Mouse (Mus musculus): ENCODE data around the gene Edn2. TPM values are rescaled to one million over a fixed set of nuclear protein-coding genes. Genes with fewer than 3 reads are reported as not detected.

Gene Edn2
- 6.8 and 8.0 TPM in 2 replicates for polyA plus RNA-seq (2015; fragmentation: Nextera tagmentation; extraction: Ambion mirVana)

DNA sequence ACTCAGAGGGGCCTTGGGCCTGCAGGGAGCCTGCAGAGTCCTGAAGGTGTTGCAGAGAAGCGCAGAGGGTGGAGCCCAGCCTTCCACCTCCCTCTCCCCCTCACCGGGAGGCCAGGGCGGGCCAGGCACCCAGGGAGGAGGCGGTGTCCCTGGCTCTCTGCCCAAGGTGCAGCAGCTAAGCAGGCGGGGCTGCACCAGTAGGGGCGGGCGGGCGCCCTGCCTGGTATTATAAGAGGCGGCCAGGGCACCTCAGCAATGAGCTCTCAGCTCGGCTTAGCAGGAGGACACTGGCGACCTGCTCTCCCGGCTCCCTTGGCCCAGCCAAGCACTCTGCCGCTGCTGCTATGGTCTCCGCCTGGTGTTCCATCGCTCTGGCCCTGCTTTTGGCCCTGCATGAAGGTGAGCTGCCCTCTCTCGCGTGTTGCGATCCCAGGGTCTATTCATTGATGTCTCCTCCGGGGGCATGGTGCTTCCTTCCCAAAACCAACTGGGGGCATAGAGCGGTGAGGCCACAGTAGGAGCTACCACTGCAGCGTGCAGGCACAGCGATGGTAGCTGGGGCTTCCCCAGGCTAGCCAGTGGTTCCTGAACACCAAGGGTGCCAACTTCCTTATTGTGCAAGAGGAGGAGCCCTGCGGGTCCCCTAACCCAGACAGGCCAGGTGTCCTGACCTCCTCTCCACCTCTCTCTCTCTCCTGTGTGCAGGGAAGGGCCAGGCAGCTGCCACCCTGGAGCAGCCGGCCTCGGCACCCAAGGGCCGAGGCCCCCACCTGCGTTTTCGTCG, at the start of gene Edn2:
Gene Edn2 (plus strand): TSS at position 41 of the 784 bp plus-strand sequence.
- H3K4me3 ChIP-seq, result peak within 1 kb of the TSS; percentile 20

DNA sequence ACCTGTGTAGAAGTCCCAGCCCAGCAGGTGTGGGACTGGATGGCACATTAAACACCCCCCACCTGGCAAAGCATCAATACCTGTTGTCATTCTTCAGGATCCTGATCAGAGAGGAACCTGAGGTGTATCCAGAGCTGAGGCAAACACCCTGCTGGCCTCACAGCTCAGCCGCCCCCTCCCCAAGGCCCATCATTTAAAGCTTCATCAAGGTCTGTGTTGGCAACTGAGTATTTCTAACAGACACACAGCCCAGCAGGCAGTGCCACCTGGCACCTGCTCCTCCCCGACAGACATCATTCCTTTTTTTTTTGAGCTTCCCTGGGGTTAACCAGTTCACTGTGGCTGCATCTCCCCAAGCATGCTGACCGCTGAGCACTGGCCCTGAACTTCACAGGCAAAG, 45.5 kb upstream of the Edn2 start:
- H3K4me1 ChIP-seq, result no peaks in the 10 kb centered on the region
- H3K27ac ChIP-seq, result no peak overlapping the region
- no peak for ATAC-seq (ENCODE audit: insufficient number of reproducible peaks, insufficient read depth, low FRiP score, low TSS enrichment, low read depth)
- WGBS, result 89% methylated on average over 3 of the region's 3 CpGs
- no peak overlapping the region for H3K4me2 ChIP-seq
- no peaks in the 10 kb centered on the region for H3K9me3 ChIP-seq
- H3K4me3 ChIP-seq, result no peak overlapping the region
- no peaks in the 10 kb centered on the region for H3K27me3 ChIP-seq
- no peaks in the 10 kb centered on the region for H3K36me3 ChIP-seq
- H3K9ac ChIP-seq, result no peak overlapping the region

More for the DNA sequence above, at the start of gene Edn2:
- H3K27ac ChIP-seq, result 0 out of 2 replicates have a peak within 1 kb of the TSS, but pooled peaks have one; percentile 34
- peak; percentile 74 for ATAC-seq (ENCODE audit: insufficient number of reproducible peaks, insufficient read depth, low FRiP score, low TSS enrichment, low read depth)
- H3K9me3 ChIP-seq, result no peaks in the 10 kb centered on the region
- H3K4me1 ChIP-seq, result peaks cover 41% of the 10 kb centered on the region
- H3K36me3 ChIP-seq, result no peaks in the 10 kb centered on the region
- peak within 1 kb of the TSS; percentile 48 for H3K4me2 ChIP-seq
- WGBS, result 42% methylated on average over 25 of the region's 29 CpGs
- H3K9ac ChIP-seq, result peak within 1 kb of the TSS; percentile 41
- H3K27me3 ChIP-seq, result no peaks in the 10 kb centered on the region; the same call in 1 of the 2 replicates

DNA sequence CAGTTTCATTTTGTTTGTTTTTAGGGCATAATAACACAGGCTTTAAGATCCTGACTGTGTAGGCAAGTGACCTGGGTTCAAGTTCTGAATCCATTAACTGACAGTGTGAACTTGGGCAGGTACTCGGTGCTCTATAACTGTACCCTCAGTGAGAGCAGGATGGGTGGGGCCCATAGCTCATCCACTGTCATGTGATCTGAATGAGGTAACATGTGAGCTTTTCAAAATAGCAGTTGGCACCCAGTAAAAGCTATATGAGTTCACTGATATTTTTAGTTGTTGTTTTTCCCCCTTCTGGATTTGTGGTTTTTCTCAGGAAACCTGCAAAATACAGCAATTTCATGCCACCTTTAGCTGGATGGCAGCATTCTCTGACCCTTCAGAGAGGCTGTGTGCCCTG, 44.7 kb upstream of the Edn2 start:
- Histone ChIP-seq H3K9me3 (no peaks in the 10 kb centered on the region), H3K36me3 (no peaks in the 10 kb centered on the region), H3K4me3 (no peak overlapping the region), H3K4me1 (no peaks in the 10 kb centered on the region), H3K4me2 (no peak overlapping the region), H3K9ac (no peak overlapping the region), H3K27me3 (no peaks in the 10 kb centered on the region), H3K27ac (no peak overlapping the region)
- ATAC-seq (ENCODE audit: insufficient number of reproducible peaks, insufficient read depth, low FRiP score, low TSS enrichment, low read depth), result no peak
- 75% methylated on average over 1 of the region's 1 CpGs for WGBS

DNA sequence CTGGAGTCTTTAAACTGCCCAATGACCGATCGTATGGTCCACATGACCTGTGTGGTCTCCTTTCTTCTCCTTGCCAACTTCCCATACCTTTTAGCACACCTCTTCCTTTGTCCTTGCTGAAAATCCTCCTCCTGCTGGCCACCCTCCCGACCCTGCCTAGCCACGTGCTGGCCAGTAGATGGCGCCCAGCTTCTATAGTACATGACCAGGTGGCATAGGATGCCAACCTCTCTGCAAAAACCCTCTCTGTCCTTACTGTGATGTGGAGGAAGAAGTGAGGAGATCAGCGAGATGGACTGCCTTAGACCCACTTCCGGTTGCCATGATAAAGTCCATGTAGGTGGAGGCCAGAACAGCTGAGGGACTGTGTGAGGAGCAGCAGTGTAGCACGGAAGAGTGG, 40.7 kb upstream of the Edn2 start:
- no peak overlapping the region for H3K4me2 ChIP-seq
- no peak overlapping the region for H3K27ac ChIP-seq
- no peak overlapping the region for H3K4me3 ChIP-seq
- no peaks in the 10 kb centered on the region for H3K36me3 ChIP-seq
- H3K27me3 ChIP-seq, result no peaks in the 10 kb centered on the region
- WGBS, result 34% methylated on average over 8 of the region's 8 CpGs
- no peaks in the 10 kb centered on the region for H3K4me1 ChIP-seq
- H3K9ac ChIP-seq, result no peak overlapping the region
- ATAC-seq (ENCODE audit: insufficient number of reproducible peaks, insufficient read depth, low FRiP score, low TSS enrichment, low read depth), result no peak
- H3K9me3 ChIP-seq, result no peaks in the 10 kb centered on the region

DNA sequence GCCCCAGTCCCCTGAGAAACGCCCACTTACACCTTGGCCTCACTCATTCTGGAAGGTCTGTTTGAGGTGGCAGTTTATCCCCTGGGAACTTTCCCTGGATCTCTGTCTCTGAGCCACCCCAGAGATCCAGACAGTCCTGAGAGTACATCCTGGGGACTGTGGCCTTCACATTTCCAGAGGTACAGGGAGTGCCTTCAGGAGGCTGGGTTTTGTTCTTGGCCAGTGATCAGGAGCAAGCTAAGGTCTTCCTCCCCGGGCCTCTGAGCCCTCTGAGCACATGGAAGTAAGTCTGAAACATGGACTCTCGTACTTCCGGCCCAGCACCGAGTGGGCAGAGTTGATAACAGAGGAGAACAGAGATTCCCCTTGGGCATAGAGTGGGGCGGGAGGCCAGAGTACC, 36.4 kb upstream of the Edn2 start:
- H3K4me3 ChIP-seq, result no peak overlapping the region
- no peaks in the 10 kb centered on the region for H3K27me3 ChIP-seq
- ATAC-seq (ENCODE audit: insufficient number of reproducible peaks, insufficient read depth, low FRiP score, low TSS enrichment, low read depth), result no peak
- H3K9me3 ChIP-seq, result no peaks in the 10 kb centered on the region
- 82% methylated on average over 6 of the region's 6 CpGs for WGBS
- H3K9ac ChIP-seq, result no peak overlapping the region
- H3K4me2 ChIP-seq, result no peak overlapping the region
- H3K36me3 ChIP-seq, result no peaks in the 10 kb centered on the region
- H3K27ac ChIP-seq, result no peak overlapping the region
- no peaks in the 10 kb centered on the region for H3K4me1 ChIP-seq

DNA sequence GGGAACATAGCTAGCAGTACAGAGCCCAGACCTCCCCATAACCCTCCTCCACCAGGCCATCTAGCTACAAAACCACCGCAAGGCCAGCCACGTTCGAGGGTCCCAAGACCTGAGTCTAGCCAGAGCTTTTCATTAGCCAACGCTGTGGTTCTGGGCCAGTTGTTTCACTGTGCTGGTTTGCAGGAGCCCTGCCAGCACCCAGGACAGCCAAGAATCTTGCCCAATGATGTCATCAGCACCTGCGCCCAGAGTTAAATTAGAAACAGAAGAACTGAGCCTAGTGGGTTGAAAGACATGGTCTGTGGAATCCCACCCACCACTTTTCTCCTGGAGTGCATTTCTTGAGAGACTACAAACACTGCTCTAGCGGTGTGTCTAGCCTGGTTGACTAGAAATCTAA, 35.0 kb upstream of the Edn2 start:
- H3K4me1 ChIP-seq, result no peaks in the 10 kb centered on the region
- no peak overlapping the region for H3K9ac ChIP-seq
- H3K9me3 ChIP-seq, result no peaks in the 10 kb centered on the region
- no peaks in the 10 kb centered on the region for H3K27me3 ChIP-seq
- H3K4me3 ChIP-seq, result no peak overlapping the region
- H3K27ac ChIP-seq, result no peak overlapping the region
- H3K36me3 ChIP-seq, result no peaks in the 10 kb centered on the region
- H3K4me2 ChIP-seq, result no peak overlapping the region
- WGBS, result 84% methylated on average over 6 of the region's 6 CpGs
- no peak for ATAC-seq (ENCODE audit: insufficient number of reproducible peaks, insufficient read depth, low FRiP score, low TSS enrichment, low read depth)

DNA sequence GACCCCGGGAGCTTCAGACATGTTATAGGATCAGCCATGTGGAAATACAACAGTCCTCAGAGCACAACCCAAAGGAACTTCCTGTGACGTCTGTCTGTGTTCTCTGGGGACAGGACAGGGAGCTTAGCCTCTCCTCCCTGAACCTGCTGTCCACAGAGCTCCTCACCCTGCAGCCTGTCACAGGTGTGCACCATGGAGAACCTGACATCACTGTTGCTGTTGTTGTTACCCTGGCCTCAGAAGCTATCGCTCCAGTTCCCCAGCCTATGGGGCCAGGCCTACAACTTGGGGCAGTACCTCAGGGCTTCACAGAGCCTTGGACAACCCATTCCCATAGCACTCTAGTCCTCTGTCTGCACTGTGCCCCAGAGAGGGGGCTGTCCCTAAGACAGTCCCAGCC, 33.7 kb upstream of the Edn2 start:
- no peaks in the 10 kb centered on the region for H3K4me1 ChIP-seq
- no peak overlapping the region for H3K9ac ChIP-seq
- H3K9me3 ChIP-seq, result no peaks in the 10 kb centered on the region
- H3K4me3 ChIP-seq, result no peak overlapping the region
- ATAC-seq (ENCODE audit: insufficient number of reproducible peaks, insufficient read depth, low FRiP score, low TSS enrichment, low read depth), result no peak
- 80% methylated on average over 3 of the region's 3 CpGs for WGBS
- H3K27ac ChIP-seq, result no peak overlapping the region
- H3K36me3 ChIP-seq, result no peaks in the 10 kb centered on the region
- H3K27me3 ChIP-seq, result no peaks in the 10 kb centered on the region
- H3K4me2 ChIP-seq, result no peak overlapping the region

DNA sequence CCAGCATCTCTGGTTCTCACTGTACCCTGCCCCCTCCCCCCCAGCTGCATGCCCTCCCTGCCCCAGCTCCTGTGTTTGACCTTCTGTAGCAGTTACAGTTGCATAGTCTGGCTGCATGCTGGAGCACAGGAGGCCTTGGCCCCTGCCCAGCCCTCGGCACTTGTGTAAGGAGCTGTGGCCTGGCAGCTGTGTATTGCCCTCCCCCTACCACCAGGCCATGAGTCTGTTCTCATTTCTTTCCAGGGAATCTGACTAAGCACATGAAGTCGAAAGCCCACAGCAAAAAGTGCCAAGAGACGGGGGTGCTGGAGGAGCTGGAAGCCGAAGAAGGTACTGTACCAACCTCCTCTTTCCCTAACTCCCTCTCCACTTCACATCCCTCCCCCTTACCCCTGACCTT, 33.0 kb upstream of the Edn2 start:
- no peak for ATAC-seq (ENCODE audit: insufficient number of reproducible peaks, insufficient read depth, low FRiP score, low TSS enrichment, low read depth)
- Histone ChIP-seq H3K36me3 (no peaks in the 10 kb centered on the region), H3K4me3 (no peak overlapping the region), H3K9ac (no peak overlapping the region), H3K4me2 (no peak overlapping the region), H3K9me3 (no peaks in the 10 kb centered on the region), H3K27me3 (no peaks in the 10 kb centered on the region), H3K27ac (no peak overlapping the region), H3K4me1 (no peaks in the 10 kb centered on the region)
- 71% methylated on average over 4 of the region's 4 CpGs for WGBS

DNA sequence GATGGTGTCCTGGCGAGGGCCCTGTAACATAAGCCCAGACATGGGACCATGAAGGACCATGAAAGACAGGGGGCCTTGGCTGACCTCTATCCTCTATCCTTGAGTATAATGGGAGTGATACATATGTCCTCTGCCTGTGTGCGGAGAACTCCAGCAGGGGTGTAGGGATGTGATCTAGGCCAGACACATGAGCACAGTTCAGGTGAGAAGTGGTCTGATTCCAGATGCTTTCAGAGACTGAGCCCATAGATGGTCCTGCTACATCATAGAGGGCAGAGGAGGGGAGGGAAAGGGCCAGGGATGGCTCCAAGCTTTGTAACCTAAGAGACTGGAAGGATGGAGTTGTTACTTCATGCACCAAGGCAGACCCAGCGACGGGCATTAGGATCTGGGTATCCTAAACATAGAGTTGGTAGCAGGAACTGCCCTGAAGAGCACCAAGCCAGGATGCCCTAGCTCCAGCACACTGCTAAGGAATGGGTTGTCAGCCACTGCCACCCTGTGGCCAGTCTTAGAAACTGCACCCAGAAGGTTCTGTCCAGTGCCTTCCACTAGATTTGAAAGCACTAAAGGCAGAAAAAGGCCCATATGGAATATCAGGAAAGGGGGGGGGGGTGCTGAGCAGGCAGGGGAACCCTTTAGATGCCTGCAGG, 31.6 kb upstream of the Edn2 start:
- no peak for ATAC-seq (ENCODE audit: insufficient number of reproducible peaks, insufficient read depth, low FRiP score, low TSS enrichment, low read depth)
- Histone ChIP-seq H3K27ac (no peak overlapping the region), H3K4me1 (no peaks in the 10 kb centered on the region), H3K4me2 (no peak overlapping the region), H3K4me3 (no peak overlapping the region), H3K27me3 (no peaks in the 10 kb centered on the region), H3K9me3 (no peaks in the 10 kb centered on the region), H3K36me3 (no peaks in the 10 kb centered on the region), H3K9ac (no peak overlapping the region)
- 44% methylated on average over 4 of the region's 4 CpGs for WGBS

DNA sequence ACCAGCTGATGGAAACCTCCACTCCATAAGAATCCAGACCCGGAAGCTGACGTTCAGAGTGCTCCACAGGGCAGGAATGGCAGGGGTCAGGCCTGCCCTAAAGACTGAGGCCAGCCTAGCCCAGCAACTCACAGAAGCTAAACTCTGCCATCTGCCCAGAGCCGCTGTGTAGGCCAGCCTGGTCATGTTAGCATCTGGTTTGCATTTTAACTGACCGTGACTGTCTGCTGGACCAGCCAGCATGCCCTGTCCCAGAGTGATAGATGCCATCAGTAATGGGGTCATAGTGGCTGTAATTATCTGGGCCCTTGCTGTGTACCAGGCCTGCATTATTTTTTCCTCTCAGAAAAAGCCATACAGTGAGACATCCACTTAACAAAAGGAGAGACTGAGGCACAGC, 30.1 kb upstream of the Edn2 start:
- Histone ChIP-seq H3K4me1 (no peaks in the 10 kb centered on the region), H3K4me3 (no peak overlapping the region), H3K27ac (no peak overlapping the region), H3K9ac (no peak overlapping the region), H3K9me3 (no peaks in the 10 kb centered on the region), H3K36me3 (no peaks in the 10 kb centered on the region), H3K4me2 (no peak overlapping the region), H3K27me3 (no peaks in the 10 kb centered on the region)
- WGBS, result 27% methylated on average over 4 of the region's 4 CpGs
- no peak for ATAC-seq (ENCODE audit: insufficient number of reproducible peaks, insufficient read depth, low FRiP score, low TSS enrichment, low read depth)

DNA sequence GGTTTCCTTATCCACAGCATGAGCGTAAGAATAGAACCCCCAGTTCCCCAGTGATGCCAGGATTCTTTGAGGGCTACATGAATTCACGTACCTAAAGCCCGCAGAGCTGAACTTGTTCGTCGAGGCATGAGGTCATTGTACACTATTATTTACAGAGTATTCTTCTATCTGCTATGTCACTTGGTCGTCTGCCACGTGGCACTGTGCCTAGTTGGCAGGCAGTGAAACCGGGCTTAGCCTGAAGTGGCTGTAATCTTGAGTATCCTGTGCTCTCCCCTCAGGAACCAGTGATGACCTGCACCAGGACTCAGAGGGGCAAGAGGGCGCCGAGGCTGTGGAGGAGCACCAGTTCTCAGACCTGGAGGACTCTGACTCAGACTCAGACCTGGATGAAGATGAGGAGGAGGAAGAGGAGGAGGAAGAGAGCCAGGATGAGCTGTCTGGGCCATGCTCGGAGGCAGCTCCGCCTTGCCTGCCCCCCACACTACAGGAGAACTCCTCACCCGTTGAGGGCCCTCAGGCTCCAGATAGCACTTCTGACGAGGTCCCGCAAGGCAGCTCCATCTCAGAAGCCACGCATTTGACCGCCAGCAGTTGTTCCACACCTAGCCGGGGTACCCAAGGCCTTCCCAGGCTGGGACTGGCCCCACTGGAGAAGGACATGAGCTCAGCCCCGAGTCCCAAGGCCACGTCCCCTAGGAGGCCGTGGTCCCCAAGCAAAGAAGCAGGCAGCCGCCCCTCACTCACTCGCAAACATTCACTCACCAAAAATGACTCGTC, 29.4 kb upstream of the Edn2 start:
- no peaks in the 10 kb centered on the region for H3K27me3 ChIP-seq
- H3K4me2 ChIP-seq, result no peak overlapping the region
- H3K4me3 ChIP-seq, result no peak overlapping the region
- ATAC-seq (ENCODE audit: insufficient number of reproducible peaks, insufficient read depth, low FRiP score, low TSS enrichment, low read depth), result no peak
- no peak overlapping the region for H3K27ac ChIP-seq
- H3K4me1 ChIP-seq, result no peaks in the 10 kb centered on the region
- H3K9ac ChIP-seq, result no peak overlapping the region
- WGBS, result 76% methylated on average over 24 of the region's 24 CpGs
- H3K36me3 ChIP-seq, result no peaks in the 10 kb centered on the region
- H3K9me3 ChIP-seq, result no peaks in the 10 kb centered on the region
